Comparison of ENCODE assay signal across 18 mouse cellular contexts in the genomic region with DNA sequence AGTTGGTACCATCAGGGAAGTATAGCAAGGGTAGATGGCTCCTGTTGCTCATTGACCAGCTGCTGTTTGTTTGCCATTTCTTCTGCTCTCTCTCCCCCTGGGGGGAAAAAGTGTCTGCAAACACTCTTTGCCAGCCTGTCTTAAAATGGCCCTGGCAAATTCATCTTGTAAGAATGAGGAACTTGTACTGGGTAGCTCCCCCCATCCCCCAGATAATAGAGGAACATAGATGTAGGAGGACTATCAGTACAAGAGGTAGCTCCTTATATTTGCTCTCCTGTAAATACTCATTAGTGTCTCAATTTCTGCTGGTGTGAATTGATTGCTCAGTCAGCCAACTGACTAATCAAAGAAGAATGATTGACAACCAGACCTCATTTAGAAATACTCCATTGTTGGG.
A peak's percentile ranks its signal among the peaks of the same experiment; 100 is the strongest.
DNase-seq lines count a peak whose midpoint lies in the region; ATAC-seq lines count a peak whose summit lies in the region.
"Had no signal": no experiment of that assay in that cellular context is flagged by ENCODE, and none has a peak within 500 bp of the region (broad histone marks: within the 10 kb centered on the region; RNA-seq: fewer than 3 reads in every experiment).

No protein-coding gene starts in this region.

- peak; percentile 62 for ATAC-seq in granulocyte monocyte progenitor cell, adult 5-6 weeks (replicated peaks; ENCODE audit: poor library complexity, severe bottlenecking)
- peak; percentile 73 for ATAC-seq in megakaryocyte progenitor cell, adult 5-6 weeks (replicated peaks; ENCODE audit: poor library complexity)
- no peak for ATAC-seq in frontal cortex, adult (ENCODE audit: low TSS enrichment)
- no peak for ATAC-seq in activated CD4-positive, CD25-positive, alpha-beta regulatory T cell, adult 4 months
- ATAC-seq: forebrain, embryonic 14.5 days; forebrain, embryonic 16.5 days had no signal

- DNase-seq in A20 (ENCODE audit: low read depth, low spot score) = peak; percentile 20
- DNase-seq in MEL-GATA-1-ER (ENCODE audit: extremely low read depth, low read depth) = peak; percentile 31
- no peak for DNase-seq in lung, postnatal 36 days
- DNase-seq: adrenal gland, adult 8-10 months; adrenal gland, postnatal 14 days; adrenal gland, postnatal 36 days; cerebellum, adult 11-12 months; cerebellum, adult 2 months; cerebellum, adult 9-10 months; cerebellum, postnatal 10 days; cerebellum, postnatal 25 days; embryo, embryonic 11 days had no signal

Comparison
In these comparisons a context has a peak if more than half of its experiments do, and no peak if none do; other contexts are left out.
1. ATAC-seq: peak in granulocyte monocyte progenitor cell, adult 5-6 weeks (single experiment) and megakaryocyte progenitor cell, adult 5-6 weeks (single experiment); none in frontal cortex, adult (single experiment) and activated CD4-positive, CD25-positive, alpha-beta regulatory T cell, adult 4 months (single experiment).